Mouse (Mus musculus): ENCODE measurements at regions not wholly inside any gene's neighbourhood (a gene's known extent, or its start where the extent isn't known, plus 50 kb on each side); places are given as distances from the start of the nearest gene placed in this dataset.

GRCm38 (mm10) chr8:113916649-113917048, 68.1 kb upstream of the Adamts18 start:
- H3K4me2 ChIP-seq, result no peak overlapping the region
- H3K27me3 ChIP-seq (replicated peaks), result no peaks in the 10 kb centered on the region
- no peaks in the 10 kb centered on the region for H3K9me3 ChIP-seq
- no peaks in the 10 kb centered on the region for H3K36me3 ChIP-seq
- H3K4me3 ChIP-seq, result no peak overlapping the region
- no peaks in the 10 kb centered on the region for H3K4me1 ChIP-seq
- no peak overlapping the region for H3K27ac ChIP-seq (replicated peaks)
- 64% methylated on average over 3 of the region's 3 CpGs for WGBS
- no peak overlapping the region for H3K9ac ChIP-seq
- no peak for ATAC-seq (ENCODE audit: extremely low read depth, insufficient number of reproducible peaks, low FRiP score, low TSS enrichment)

DNA sequence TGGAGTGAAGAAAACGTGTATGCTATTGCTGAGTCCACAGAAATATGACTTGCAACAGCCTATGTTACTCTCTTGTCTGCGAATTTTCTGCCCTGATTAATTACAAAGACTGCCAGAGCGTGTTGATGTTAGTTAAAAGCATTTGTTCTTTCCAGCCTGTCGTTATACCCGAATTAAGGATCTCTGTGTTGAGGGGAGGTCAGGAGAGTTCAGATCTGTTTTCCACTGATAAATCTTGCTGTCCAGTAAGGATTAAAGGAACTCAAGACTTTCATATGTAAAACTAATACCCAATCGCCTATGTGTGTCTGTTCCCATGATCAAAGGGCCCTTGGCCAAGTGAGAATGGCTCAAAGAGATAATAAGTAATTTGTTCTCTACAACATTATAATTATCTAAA, 68.7 kb upstream of the Adamts18 start:
- ATAC-seq (ENCODE audit: extremely low read depth, insufficient number of reproducible peaks, low FRiP score, low TSS enrichment), result no peak
- WGBS, result 54% methylated on average over 6 of the region's 6 CpGs

DNA sequence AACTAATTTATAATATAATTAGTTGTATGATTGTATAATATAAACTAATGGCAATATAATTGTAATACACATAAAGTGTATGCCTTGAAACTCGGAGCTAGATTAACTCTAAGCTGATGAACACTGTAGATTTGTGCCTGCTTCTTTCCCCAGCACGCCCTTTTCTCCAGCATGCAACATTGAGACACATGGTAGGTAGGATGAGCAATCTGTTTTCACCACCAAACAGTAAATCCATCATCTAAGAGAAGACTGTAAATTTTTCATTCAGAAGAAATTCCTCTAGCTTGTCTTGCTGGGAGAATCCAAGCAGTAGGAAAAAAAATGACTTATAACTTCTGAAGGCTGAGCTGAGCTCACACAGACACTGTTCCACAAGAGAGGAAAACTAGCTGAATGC, 71.8 kb upstream of the Adamts18 start:
- Histone ChIP-seq H3K36me3 (no peaks in the 10 kb centered on the region), H3K4me2 (no peak overlapping the region), H3K4me3 (no peak overlapping the region), H3K9ac (no peak overlapping the region), H3K4me1 (no peaks in the 10 kb centered on the region), H3K27ac (replicated peaks) (no peak overlapping the region), H3K27me3 (replicated peaks) (no peaks in the 10 kb centered on the region), H3K9me3 (no peaks in the 10 kb centered on the region)
- WGBS, result 62% methylated on average over 2 of the region's 2 CpGs
- ATAC-seq (ENCODE audit: extremely low read depth, insufficient number of reproducible peaks, low FRiP score, low TSS enrichment), result no peak

More for the DNA sequence above, 68.7 kb upstream of the Adamts18 start:
- Histone ChIP-seq H3K4me1 (no peaks in the 10 kb centered on the region), H3K9me3 (no peaks in the 10 kb centered on the region), H3K27me3 (replicated peaks) (no peaks in the 10 kb centered on the region), H3K4me3 (no peak overlapping the region), H3K27ac (replicated peaks) (no peak overlapping the region), H3K36me3 (no peaks in the 10 kb centered on the region), H3K9ac (no peak overlapping the region), H3K4me2 (no peak overlapping the region)

GRCm38 (mm10) chr8:113923381-113923780, 74.8 kb upstream of the Adamts18 start:
- Histone ChIP-seq H3K36me3 (no peaks in the 10 kb centered on the region), H3K27me3 (replicated peaks) (no peaks in the 10 kb centered on the region), H3K27ac (replicated peaks) (no peak overlapping the region), H3K4me1 (no peaks in the 10 kb centered on the region), H3K9me3 (no peaks in the 10 kb centered on the region), H3K4me2 (no peak overlapping the region), H3K4me3 (no peak overlapping the region), H3K9ac (no peak overlapping the region)
- WGBS, result 59% methylated on average over 3 of the region's 3 CpGs
- ATAC-seq (ENCODE audit: extremely low read depth, insufficient number of reproducible peaks, low FRiP score, low TSS enrichment), result no peak

GRCm38 (mm10) chr8:113953721-113954120, 105.2 kb upstream of the Adamts18 start:
- WGBS, result 72% methylated on average over 3 of the region's 3 CpGs
- no peaks in the 10 kb centered on the region for H3K27me3 ChIP-seq (replicated peaks)
- H3K4me2 ChIP-seq, result no peak overlapping the region
- ATAC-seq (ENCODE audit: extremely low read depth, insufficient number of reproducible peaks, low FRiP score, low TSS enrichment), result no peak
- H3K4me1 ChIP-seq, result no peaks in the 10 kb centered on the region
- H3K27ac ChIP-seq (replicated peaks), result no peak overlapping the region
- H3K4me3 ChIP-seq, result no peak overlapping the region
- no peaks in the 10 kb centered on the region for H3K36me3 ChIP-seq
- H3K9ac ChIP-seq, result no peak overlapping the region
- no peaks in the 10 kb centered on the region for H3K9me3 ChIP-seq

- Histone ChIP-seq H3K9ac (no peak overlapping the region), H3K27ac (replicated peaks) (no peak overlapping the region), H3K4me2 (no peak overlapping the region), H3K36me3 (no peaks in the 10 kb centered on the region), H3K9me3 (no peaks in the 10 kb centered on the region), H3K27me3 (replicated peaks) (no peaks in the 10 kb centered on the region), H3K4me3 (no peak overlapping the region), H3K4me1 (no peaks in the 10 kb centered on the region)
- 71% methylated on average over 14 of the region's 14 CpGs for WGBS
- ATAC-seq (ENCODE audit: extremely low read depth, insufficient number of reproducible peaks, low FRiP score, low TSS enrichment), result no peak
Observed at GRCm38 (mm10) chr8:113956439-113957043, 108.0 kb upstream of the Adamts18 start.

DNA sequence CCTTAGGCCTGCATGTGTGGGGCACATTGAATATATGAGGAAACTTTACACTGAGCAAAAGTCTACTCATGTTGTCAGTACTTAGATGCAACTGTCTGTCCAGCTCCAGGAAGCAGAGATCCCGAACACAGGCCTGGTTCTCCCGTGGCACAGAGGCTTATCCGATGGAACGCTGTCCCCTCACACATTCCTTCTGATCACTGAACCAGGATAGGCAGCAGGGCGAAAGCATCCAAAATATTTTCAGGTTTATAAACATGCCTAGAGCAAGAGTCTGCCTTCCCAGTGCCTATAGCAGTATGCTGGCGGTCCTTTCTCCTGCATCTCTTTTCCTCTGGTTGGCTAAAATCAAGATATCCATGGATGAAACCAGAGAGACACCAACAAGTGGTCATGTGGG, 109.3 kb upstream of the Adamts18 start:
- no peak overlapping the region for H3K27ac ChIP-seq (replicated peaks)
- H3K9ac ChIP-seq, result no peak overlapping the region
- no peak overlapping the region for H3K4me3 ChIP-seq
- ATAC-seq (ENCODE audit: extremely low read depth, insufficient number of reproducible peaks, low FRiP score, low TSS enrichment), result no peak
- no peak overlapping the region for H3K4me2 ChIP-seq
- no peaks in the 10 kb centered on the region for H3K27me3 ChIP-seq (replicated peaks)
- no peaks in the 10 kb centered on the region for H3K4me1 ChIP-seq
- H3K9me3 ChIP-seq, result no peaks in the 10 kb centered on the region
- 52% methylated on average over 6 of the region's 6 CpGs for WGBS
- H3K36me3 ChIP-seq, result no peaks in the 10 kb centered on the region

GRCm38 (mm10) chr8:113975810-113976209, 127.3 kb upstream of the Adamts18 start:
- no peak overlapping the region for H3K9ac ChIP-seq
- 67% methylated on average over 5 of the region's 5 CpGs for WGBS
- H3K27me3 ChIP-seq (replicated peaks), result peaks cover 22% of the 10 kb centered on the region
- H3K27ac ChIP-seq (replicated peaks), result no peak overlapping the region
- no peak for ATAC-seq (ENCODE audit: extremely low read depth, insufficient number of reproducible peaks, low FRiP score, low TSS enrichment)
- H3K9me3 ChIP-seq, result peaks cover 7% of the 10 kb centered on the region; the same call in 1 of the 2 replicates
- no peaks in the 10 kb centered on the region for H3K36me3 ChIP-seq
- H3K4me3 ChIP-seq, result no peak overlapping the region
- no peaks in the 10 kb centered on the region for H3K4me1 ChIP-seq
- no peak overlapping the region for H3K4me2 ChIP-seq

- H3K4me1 ChIP-seq, result no peaks in the 10 kb centered on the region
- ATAC-seq (ENCODE audit: extremely low read depth, insufficient number of reproducible peaks, low FRiP score, low TSS enrichment), result no peak
- WGBS, result 37% methylated on average over 4 of the region's 4 CpGs
- no peak overlapping the region for H3K9ac ChIP-seq
- H3K27ac ChIP-seq (replicated peaks), result no peak overlapping the region
- peaks cover 7% of the 10 kb centered on the region; the same call in 1 of the 2 replicates for H3K9me3 ChIP-seq
- H3K27me3 ChIP-seq (replicated peaks), result peaks cover 30% of the 10 kb centered on the region
- no peak overlapping the region for H3K4me2 ChIP-seq
- no peak overlapping the region for H3K4me3 ChIP-seq
- no peaks in the 10 kb centered on the region for H3K36me3 ChIP-seq
Observed at GRCm38 (mm10) chr8:113976626-113977025, 128.1 kb upstream of the Adamts18 start.

- Histone ChIP-seq H3K9ac (no peak overlapping the region), H3K36me3 (no peaks in the 10 kb centered on the region), H3K4me1 (no peaks in the 10 kb centered on the region), H3K9me3 (peaks cover 7% of the 10 kb centered on the region; the same call in 1 of the 2 replicates), H3K27ac (replicated peaks) (no peak overlapping the region), H3K4me3 (no peak overlapping the region), H3K27me3 (replicated peaks) (peaks cover 33% of the 10 kb centered on the region), H3K4me2 (no peak overlapping the region)
- ATAC-seq (ENCODE audit: extremely low read depth, insufficient number of reproducible peaks, low FRiP score, low TSS enrichment), result no peak
- 42% methylated on average over 4 of the region's 4 CpGs for WGBS
Observed at GRCm38 (mm10) chr8:113977072-113977471, 128.5 kb upstream of the Adamts18 start.

DNA sequence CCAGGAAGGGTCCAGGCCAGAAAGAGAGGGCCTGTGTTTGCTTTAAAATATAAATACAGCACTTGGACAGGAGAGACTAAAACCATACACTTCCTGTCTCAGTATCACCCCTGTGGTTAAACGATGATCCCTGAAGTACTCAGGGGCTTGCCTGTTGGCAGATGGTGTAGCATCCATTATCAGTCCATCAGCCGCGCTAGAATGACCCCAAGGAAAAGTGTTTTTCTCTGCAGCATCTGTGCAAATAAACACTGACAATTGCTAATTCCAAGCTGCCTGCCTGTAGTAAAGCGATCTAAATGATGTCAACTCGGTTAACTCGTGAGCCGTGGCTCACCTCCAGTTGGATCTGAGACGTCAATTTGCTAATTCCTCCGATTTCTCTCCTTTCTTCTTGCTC, 130.4 kb upstream of the Adamts18 start:
- H3K9ac ChIP-seq, result no peak overlapping the region
- no peak overlapping the region for H3K4me3 ChIP-seq
- H3K36me3 ChIP-seq, result no peaks in the 10 kb centered on the region
- no peak overlapping the region for H3K4me2 ChIP-seq
- peaks cover 7% of the 10 kb centered on the region; the same call in 1 of the 2 replicates for H3K9me3 ChIP-seq
- H3K27ac ChIP-seq (replicated peaks), result no peak overlapping the region
- peaks cover 52% of the 10 kb centered on the region for H3K27me3 ChIP-seq (replicated peaks)
- H3K4me1 ChIP-seq, result no peaks in the 10 kb centered on the region
- no peak for ATAC-seq (ENCODE audit: extremely low read depth, insufficient number of reproducible peaks, low FRiP score, low TSS enrichment)
- WGBS, result 33% methylated on average over 9 of the region's 9 CpGs

GRCm38 (mm10) chr8:113979837-113980236, 131.3 kb upstream of the Adamts18 start:
- WGBS, result 90% methylated on average over 5 of the region's 5 CpGs
- ATAC-seq (ENCODE audit: extremely low read depth, insufficient number of reproducible peaks, low FRiP score, low TSS enrichment), result no peak

More at GRCm38 (mm10) chr8:113979837-113980236, 131.3 kb upstream of the Adamts18 start:
- Histone ChIP-seq H3K27ac (replicated peaks) (no peak overlapping the region), H3K4me2 (no peak overlapping the region), H3K36me3 (no peaks in the 10 kb centered on the region), H3K4me3 (no peak overlapping the region), H3K4me1 (no peaks in the 10 kb centered on the region), H3K9ac (no peak overlapping the region), H3K9me3 (peaks cover 7% of the 10 kb centered on the region; the same call in 1 of the 2 replicates), H3K27me3 (replicated peaks) (peaks cover 57% of the 10 kb centered on the region)
